Mouse (Mus musculus) intestine, embryonic 15.5 days (tissue): Measurements from ENCODE around the gene Calm1. TPM values are rescaled to one million over a fixed set of nuclear protein-coding genes. Genes with fewer than 3 reads are reported as not detected.
A peak's percentile ranks its signal among the peaks of the same experiment; 100 is the strongest.

Experiments used
- ATAC-seq: fragments of 200-750 bp; cut with Nextera tagmentation; 2 replicates; pipeline ENCODE4 v1.8.0; 2017; ENCODE audit warnings: moderate TSS enrichment, moderate library complexity
- H3K27ac ChIP-seq: fragments of 300-500 bp; sonication (generic); 2 replicates; pipeline ENCODE4 v1.5.1; 2015; ENCODE audit warnings: mild to moderate bottlenecking, inconsistent platforms
- H3K27me3 ChIP-seq: fragments of 300-500 bp; sonication (generic); replicated peaks from 2 replicates; pipeline ENCODE4 v1.6.1; 2015; ENCODE audit warnings: inconsistent platforms
- H3K36me3 ChIP-seq: fragments of 300-500 bp; sonication (generic); 2 replicates; pipeline ENCODE4 v1.6.1; 2015; ENCODE audit warnings: inconsistent platforms
- H3K4me1 ChIP-seq: fragments of 300-500 bp; sonication (generic); replicated peaks from 2 replicates; pipeline ENCODE4 v1.6.1; 2015; ENCODE audit warnings: inconsistent platforms
- H3K4me2 ChIP-seq: fragments of 300-500 bp; sonication (generic); replicated peaks from 2 replicates; pipeline ENCODE4 v1.6.1; 2015; ENCODE audit warnings: mild to moderate bottlenecking, inconsistent platforms
- H3K4me3 ChIP-seq: fragments of 300-500 bp; sonication (generic); replicated peaks from 2 replicates; pipeline ENCODE4 v1.5.1; 2015; ENCODE audit warnings: inconsistent platforms
- H3K9ac ChIP-seq: fragments of 300-500 bp; sonication (generic); 2 replicates; pipeline ENCODE4 v1.6.1; 2015; ENCODE audit warnings: inconsistent platforms
- H3K9me3 ChIP-seq: fragments of 300-500 bp; sonication (generic); 2 replicates; pipeline ENCODE4 v1.6.1; 2016; ENCODE audit warnings: inconsistent platforms
- WGBS: fragments of 180-500 bp; shearing (Covaris S2); methylation state at CpG from one replicate; pipeline ENCODE4 v1.1.7; 2015; 5-methylcytosine and 5-hydroxymethylcytosine counted together
- polyA plus RNA-seq: library from polyadenylated mRNA; unstranded; fragments of >200 nt; fragmentation: Nextera tagmentation; extraction: Ambion mirVana; gene quantifications from 2 replicates; pipeline ENCODE4 v1.2.1, GENCODE M21; 2015

Gene Calm1
- polyA plus RNA-seq, 1 experiment from 2014 or later: 2,526 TPM

DNA sequence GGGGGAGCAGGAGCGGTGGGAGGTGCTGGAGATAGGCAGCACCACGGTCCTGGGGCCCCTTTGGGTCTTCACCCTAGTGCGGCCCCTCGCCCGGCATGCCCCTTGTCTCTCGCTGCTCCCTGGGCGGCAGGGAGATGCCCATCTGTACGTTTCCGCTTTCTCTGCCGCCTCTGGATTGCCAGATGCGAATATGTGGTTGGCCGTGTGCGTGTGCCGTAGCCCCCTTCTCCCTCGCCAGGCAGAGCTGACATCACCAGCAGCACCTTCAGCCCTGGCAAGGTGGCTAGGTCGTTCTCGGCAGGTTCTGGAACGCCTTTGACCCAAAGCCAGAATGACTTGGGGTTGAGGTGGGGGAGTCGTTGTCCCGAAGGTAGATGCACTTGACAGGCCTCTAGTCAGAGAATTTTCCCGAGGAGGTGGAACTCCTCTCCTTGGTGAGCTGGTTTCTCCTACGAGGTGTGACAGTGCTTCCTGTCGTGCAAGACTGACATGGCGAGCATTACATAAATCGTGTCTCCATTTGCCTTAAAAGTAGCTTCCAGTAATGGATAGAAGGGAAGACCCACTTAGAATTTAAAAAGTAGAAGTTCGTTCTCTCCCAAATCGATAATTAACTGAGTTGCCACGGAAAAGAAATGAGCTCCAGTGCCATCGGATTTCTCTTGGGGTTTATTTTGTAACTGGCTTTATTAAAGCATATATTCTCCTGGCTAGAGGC is 1.6 kb downstream of the Calm1 start:
- Histone ChIP-seq H3K27ac (peak overlapping the region; percentile 90), H3K4me2 (peak overlapping the region; percentile 83), H3K4me3 (peak overlapping the region; percentile 98), H3K9ac (peak overlapping the region; percentile 93), H3K4me1 (peaks cover 4% of the 10 kb centered on the region; the same call in 1 of the 2 replicates), H3K9me3 (no peaks in the 10 kb centered on the region), H3K27me3 (no peaks in the 10 kb centered on the region), H3K36me3 (peaks cover 22% of the 10 kb centered on the region)
- ATAC-seq: peak; percentile 20
- WGBS: 5% methylated on average over 29 of the region's 29 CpGs

DNA sequence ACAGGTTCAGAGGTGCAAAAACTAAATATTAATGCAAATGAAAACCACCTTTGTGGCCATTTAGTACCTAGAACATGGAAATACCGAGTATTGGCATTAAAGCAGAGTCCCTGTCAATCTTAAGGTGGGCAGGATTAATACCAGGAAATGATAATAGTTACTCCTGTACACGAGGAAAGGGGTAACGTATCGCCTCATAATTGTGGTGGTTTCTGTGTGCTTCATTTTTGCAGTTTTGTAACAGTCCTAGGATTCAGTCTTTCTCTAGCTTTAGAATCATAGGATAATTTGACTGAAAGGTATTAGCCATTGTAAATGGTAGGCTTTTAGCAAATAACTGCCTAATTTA is 2.1 kb downstream of the Calm1 start:
- peak overlapping the region; percentile 98 for H3K4me3 ChIP-seq
- WGBS: 30% methylated on average over 4 of the region's 4 CpGs

GRCm38 (mm10) chr12:100201838-100202237 is 2.6 kb downstream of the Calm1 start:
- Histone ChIP-seq H3K27ac (peak overlapping the region; percentile 51; the same call in 1 of the 2 replicates), H3K4me3 (peak overlapping the region; percentile 98), H3K9ac (peak overlapping the region; percentile 93; the same call in 1 of the 2 replicates), H3K9me3 (no peaks in the 10 kb centered on the region), H3K36me3 (peaks cover 26% of the 10 kb centered on the region), H3K4me2 (peak overlapping the region; percentile 83), H3K4me1 (peaks cover 4% of the 10 kb centered on the region; the same call in 1 of the 2 replicates), H3K27me3 (no peaks in the 10 kb centered on the region)
- 1% methylated on average over 13 of the region's 13 CpGs for WGBS
- ATAC-seq: peak; percentile 16

More for the DNA sequence above, 2.1 kb downstream of the Calm1 start:
- H3K4me2 ChIP-seq: peak overlapping the region; percentile 83
- peaks cover 26% of the 10 kb centered on the region for H3K36me3 ChIP-seq
- H3K4me1 ChIP-seq: peaks cover 4% of the 10 kb centered on the region; the same call in 1 of the 2 replicates
- no peak for ATAC-seq
- peak overlapping the region; percentile 93 for H3K9ac ChIP-seq
- no peaks in the 10 kb centered on the region for H3K9me3 ChIP-seq
- H3K27ac ChIP-seq: no peak overlapping the region
- H3K27me3 ChIP-seq: no peaks in the 10 kb centered on the region

- H3K27ac ChIP-seq: no peak overlapping the region
- 63% methylated on average over 3 of the region's 3 CpGs for WGBS
- no peak overlapping the region for H3K4me2 ChIP-seq
- no peaks in the 10 kb centered on the region for H3K9me3 ChIP-seq
- ATAC-seq: no peak
- no peak overlapping the region for H3K4me3 ChIP-seq
- peaks cover 32% of the 10 kb centered on the region for H3K36me3 ChIP-seq
- no peak overlapping the region for H3K9ac ChIP-seq
- H3K4me1 ChIP-seq: peaks cover 4% of the 10 kb centered on the region; the same call in 1 of the 2 replicates
- no peaks in the 10 kb centered on the region for H3K27me3 ChIP-seq
Observed at GRCm38 (mm10) chr12:100203759-100204158, 4.5 kb downstream of the Calm1 start.

DNA sequence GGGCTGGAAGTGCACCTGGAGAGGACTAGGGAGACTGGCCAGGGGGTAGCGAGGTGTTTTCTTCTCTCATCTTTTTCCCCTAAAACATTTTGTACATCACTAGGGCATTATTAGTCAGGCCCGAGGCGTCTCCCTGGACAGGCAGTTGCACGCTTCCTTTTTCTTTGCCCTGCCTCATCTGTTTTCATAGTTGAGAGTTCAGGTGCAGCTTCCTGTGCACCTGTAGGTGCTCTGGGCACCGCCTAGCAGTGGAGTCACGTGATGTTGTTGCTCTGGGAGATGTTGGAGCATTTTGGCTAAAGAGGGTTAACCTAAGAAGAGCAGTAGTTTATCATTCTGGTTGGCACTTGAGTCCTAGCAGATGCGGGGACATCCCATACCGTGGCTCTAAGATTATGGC is 5.9 kb downstream of the Calm1 start:
- H3K9ac ChIP-seq: no peak overlapping the region
- no peak overlapping the region for H3K4me3 ChIP-seq
- no peaks in the 10 kb centered on the region for H3K9me3 ChIP-seq
- H3K36me3 ChIP-seq: peaks cover 32% of the 10 kb centered on the region
- no peak for ATAC-seq
- H3K27ac ChIP-seq: no peak overlapping the region
- no peak overlapping the region for H3K4me2 ChIP-seq
- 85% methylated on average over 8 of the region's 8 CpGs for WGBS
- H3K27me3 ChIP-seq: no peaks in the 10 kb centered on the region
- H3K4me1 ChIP-seq: peaks cover 5% of the 10 kb centered on the region; the same call in 1 of the 2 replicates

GRCm38 (mm10) chr12:100206521-100206920 is 7.3 kb downstream of the Calm1 start:
- H3K27me3 ChIP-seq: no peaks in the 10 kb centered on the region
- H3K4me1 ChIP-seq: peaks cover 15% of the 10 kb centered on the region
- H3K27ac ChIP-seq: no peak overlapping the region
- peaks cover 32% of the 10 kb centered on the region for H3K36me3 ChIP-seq
- H3K9me3 ChIP-seq: no peaks in the 10 kb centered on the region
- ATAC-seq: no peak
- no peak overlapping the region for H3K4me3 ChIP-seq
- no peak overlapping the region for H3K4me2 ChIP-seq
- WGBS: 62% methylated on average over 3 of the region's 3 CpGs
- no peak overlapping the region for H3K9ac ChIP-seq

- Histone ChIP-seq H3K9me3 (no peaks in the 10 kb centered on the region), H3K4me3 (no peak overlapping the region), H3K27me3 (no peaks in the 10 kb centered on the region), H3K4me2 (no peak overlapping the region), H3K36me3 (peaks cover 32% of the 10 kb centered on the region), H3K27ac (no peak overlapping the region), H3K4me1 (peaks cover 15% of the 10 kb centered on the region), H3K9ac (no peak overlapping the region)
- WGBS: 85% methylated on average over 5 of the region's 5 CpGs
- ATAC-seq: no peak
Observed at GRCm38 (mm10) chr12:100206926-100207325, 7.7 kb downstream of the Calm1 start.

DNA sequence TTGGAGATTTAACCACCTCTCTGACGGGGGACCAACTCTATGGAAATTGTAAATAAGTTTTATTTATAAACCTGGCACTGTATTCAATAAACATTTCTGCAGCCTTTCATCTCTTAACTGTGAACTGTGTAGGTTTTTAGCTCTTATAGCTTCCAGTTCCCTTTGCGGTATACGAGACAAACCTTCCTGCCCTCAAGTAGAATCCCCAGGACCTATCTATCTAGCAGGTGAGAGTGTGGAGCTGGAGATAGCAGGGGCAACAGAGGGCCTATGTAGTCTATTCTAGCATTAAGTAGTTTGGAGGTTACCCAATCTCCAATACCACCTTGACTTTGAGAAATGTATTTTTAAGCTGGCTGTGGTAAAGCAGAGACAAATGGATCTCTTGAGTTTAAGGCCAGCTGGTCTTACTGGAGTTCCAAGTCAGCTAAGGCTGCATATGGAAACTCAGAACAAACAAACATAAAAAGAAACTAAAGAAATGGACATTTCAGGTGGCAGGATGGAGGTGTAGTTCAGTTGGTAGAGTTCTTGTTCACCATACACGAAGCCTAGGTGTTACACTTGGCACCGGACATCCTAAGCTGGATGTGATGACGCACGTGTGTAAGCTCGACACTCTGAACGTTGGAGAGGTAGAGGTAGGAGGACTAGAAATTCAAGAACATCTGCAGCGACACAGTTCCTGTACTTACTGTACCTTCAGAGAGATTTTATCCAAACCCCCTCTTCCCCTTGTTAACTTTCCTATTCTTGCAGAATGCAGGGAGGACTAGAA is 10.7 kb downstream of the Calm1 start:
- no peaks in the 10 kb centered on the region for H3K9me3 ChIP-seq
- H3K36me3 ChIP-seq: peaks cover 19% of the 10 kb centered on the region
- H3K4me2 ChIP-seq: no peak overlapping the region
- H3K4me1 ChIP-seq: peaks cover 15% of the 10 kb centered on the region
- peak overlapping the region; percentile 37 for H3K27ac ChIP-seq
- H3K9ac ChIP-seq: no peak overlapping the region
- ATAC-seq: no peak
- H3K27me3 ChIP-seq: no peaks in the 10 kb centered on the region
- WGBS: 83% methylated on average over 10 of the region's 10 CpGs
- H3K4me3 ChIP-seq: no peak overlapping the region

DNA sequence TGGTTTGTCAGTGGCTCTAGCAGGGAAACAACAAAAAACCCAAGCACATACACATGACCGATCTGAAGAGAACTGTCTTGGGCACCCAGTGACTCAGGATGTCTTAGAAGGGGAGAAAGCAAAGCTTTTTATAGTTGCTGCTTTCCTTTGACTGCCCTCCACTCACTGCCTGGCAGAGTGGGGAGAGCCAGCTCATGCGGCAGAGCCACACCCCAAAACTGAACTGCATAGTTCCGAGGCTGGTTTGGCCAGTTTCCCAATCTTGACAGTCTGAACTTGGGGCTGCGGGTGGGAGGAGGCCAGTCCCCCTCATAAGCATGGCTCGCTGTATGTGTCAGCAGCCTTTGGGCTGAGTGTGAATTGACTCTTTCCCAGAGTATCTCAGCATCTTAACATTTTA is 11.7 kb downstream of the Calm1 start:
- H3K4me2 ChIP-seq: no peak overlapping the region
- peak; percentile 82 for ATAC-seq
- H3K9me3 ChIP-seq: no peaks in the 10 kb centered on the region
- peak overlapping the region; percentile 37 for H3K27ac ChIP-seq
- 29% methylated on average over 5 of the region's 5 CpGs for WGBS
- H3K27me3 ChIP-seq: no peaks in the 10 kb centered on the region
- no peak overlapping the region for H3K9ac ChIP-seq
- H3K36me3 ChIP-seq: peaks cover 8% of the 10 kb centered on the region; the same call in 1 of the 2 replicates
- H3K4me3 ChIP-seq: no peak overlapping the region
- H3K4me1 ChIP-seq: peaks cover 15% of the 10 kb centered on the region

- peak; percentile 15; the same call in 1 of the 2 replicates for ATAC-seq
- Histone ChIP-seq H3K27me3 (no peaks in the 10 kb centered on the region), H3K4me1 (peaks cover 15% of the 10 kb centered on the region), H3K9ac (no peak overlapping the region), H3K4me2 (no peak overlapping the region), H3K9me3 (no peaks in the 10 kb centered on the region), H3K4me3 (no peak overlapping the region), H3K36me3 (0 out of 2 replicates have a peak, but pooled peaks cover 6% of the 10 kb centered on the region), H3K27ac (peak overlapping the region; percentile 48; the same call in 1 of the 2 replicates)
- WGBS: 83% methylated on average over 5 of the region's 5 CpGs
Observed at GRCm38 (mm10) chr12:100211453-100212185, 12.4 kb downstream of the Calm1 start.

DNA sequence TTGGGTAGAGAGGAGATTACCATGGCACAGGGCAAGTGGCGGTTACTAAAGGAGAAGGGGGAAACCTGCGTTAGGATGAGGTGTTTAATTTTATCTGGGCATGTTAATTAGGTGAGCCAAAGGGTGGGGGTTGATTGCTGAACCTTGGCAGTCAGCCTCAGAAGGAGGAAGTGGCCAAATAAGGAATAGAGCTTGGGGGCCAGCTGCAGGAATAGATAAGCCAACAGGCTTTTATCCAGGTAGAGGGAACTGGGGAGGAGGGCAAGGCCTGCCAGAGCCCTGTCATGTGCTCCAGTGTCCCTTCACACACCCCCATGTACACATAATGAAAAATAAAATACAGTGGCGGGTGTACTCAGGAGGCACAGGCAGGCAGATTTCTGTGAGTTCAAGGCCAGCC is 13.2 kb downstream of the Calm1 start:
- ATAC-seq: peak; percentile 70
- 0 out of 2 replicates have a peak, but pooled peaks cover 6% of the 10 kb centered on the region for H3K36me3 ChIP-seq
- peaks cover 15% of the 10 kb centered on the region for H3K4me1 ChIP-seq
- no peaks in the 10 kb centered on the region for H3K27me3 ChIP-seq
- H3K27ac ChIP-seq: peak overlapping the region; percentile 48; the same call in 1 of the 2 replicates
- no peak overlapping the region for H3K4me3 ChIP-seq
- 34% methylated on average over 3 of the region's 3 CpGs for WGBS
- no peak overlapping the region for H3K4me2 ChIP-seq
- no peaks in the 10 kb centered on the region for H3K9me3 ChIP-seq
- no peak overlapping the region for H3K9ac ChIP-seq

- Histone ChIP-seq H3K9me3 (no peaks in the 10 kb centered on the region), H3K4me3 (no peak overlapping the region), H3K27ac (no peak overlapping the region), H3K9ac (no peak overlapping the region), H3K4me1 (peaks cover 15% of the 10 kb centered on the region), H3K36me3 (0 out of 2 replicates have a peak, but pooled peaks cover under 1% of the 10 kb centered on the region), H3K27me3 (no peaks in the 10 kb centered on the region), H3K4me2 (no peak overlapping the region)
- ATAC-seq: no peak
- WGBS: 83% methylated on average over 2 of the region's 2 CpGs
Observed at GRCm38 (mm10) chr12:100213162-100213561, 13.9 kb downstream of the Calm1 start.
